Mouse (Mus musculus): ENCODE data around the gene Dner.

- TF ChIP-seq SMC3 (IDR thresholded peaks at IDR 0.05; ENCODE audit: low read depth, low read length) (no peak), MAFK (IDR thresholded peaks at IDR 0.05; ENCODE audit: borderline replicate concordance, low read depth, low read length) (no peak), HCFC1 (IDR thresholded peaks at IDR 0.05; ENCODE audit: low read depth, low read length) (no peak), MYC (IDR thresholded peaks at IDR 0.05; ENCODE audit: low read depth, low read length) (no peak), SIN3A (IDR thresholded peaks at IDR 0.05; ENCODE audit: low read length) (no peak), EP300 (IDR thresholded peaks at IDR 0.05; ENCODE audit: low read depth in 1 of 2, low read length in 2 of 2) (no peak), USF2 (IDR thresholded peaks at IDR 0.05; ENCODE audit: borderline replicate concordance in 1 of 2, insufficient read depth in 1 of 2, low read depth in 1 of 2, low read length in 2 of 2) (no peak), CTCF (IDR thresholded peaks at IDR 0.05 in 2 of 3, conservative IDR thresholded peaks at IDR 0.05 in 1 of 3; ENCODE audit: control insufficient read depth in 1 of 3, insufficient read depth in 1 of 3, low read depth in 2 of 3, low read length in 3 of 3, poor library complexity in 1 of 3, severe bottlenecking in 1 of 3) (no peak), KAT2A (conservative IDR thresholded peaks at IDR 0.05; ENCODE audit: low read depth, low read length) (no peak), RAD21 (IDR thresholded peaks at IDR 0.05; ENCODE audit: low read depth, low read length) (no peak), ZC3H11A (IDR thresholded peaks at IDR 0.05; ENCODE audit: low read depth, low read length) (no peak), POLR2AphosphoS5 (IDR thresholded peaks at IDR 0.05; ENCODE audit: borderline replicate concordance, low read depth, low read length) (no peak)
Measured at GRCm38 (mm10) chr1:84387616-84388015, 308.4 kb downstream of the Dner start.

All from MEL (cell line).